Mouse (Mus musculus): ENCODE data around the gene Chrnb4. TPM values are rescaled to one million over a fixed set of nuclear protein-coding genes. Genes with fewer than 3 reads are reported as not detected.

The Chrnb4 gene
- polyA plus RNA-seq, 1 experiment: 2.0 TPM

DNA sequence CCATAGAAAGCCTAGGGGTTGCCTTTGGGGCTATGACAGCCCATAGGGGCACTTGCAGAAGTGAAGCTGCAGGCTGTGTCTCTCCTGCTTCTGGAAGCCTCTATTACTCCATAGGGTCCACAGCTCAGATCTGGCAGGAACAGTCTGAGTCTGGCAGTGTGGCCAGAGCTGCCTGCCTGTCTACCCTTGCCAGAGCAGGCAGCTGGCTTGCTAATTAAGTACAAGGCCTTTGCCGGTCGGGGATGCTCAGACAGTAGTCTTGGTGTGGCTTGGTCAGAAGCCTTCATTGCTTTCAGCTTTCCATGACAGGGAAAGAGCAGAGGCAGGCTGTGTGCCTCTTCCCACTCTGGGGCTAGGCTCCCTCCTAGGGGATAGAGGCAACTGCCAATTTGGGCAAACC lies 7.2 kb downstream of the Chrnb4 start:
- TF ChIP-seq CTCF (IDR thresholded peaks at IDR 0.05; ENCODE audit: extremely low read depth, insufficient read length, insufficient replicate concordance, low read depth, low read length) (no peak), POLR2A (IDR thresholded peaks at IDR 0.05; ENCODE audit: low read depth, low read length) (no peak)
- H3K4me3 ChIP-seq (ENCODE audit: low read depth, low read length): no peak overlapping the region
- no peak overlapping the region for H3K27ac ChIP-seq (ENCODE audit: insufficient read depth, low read depth, low read length)
- 87% methylated on average over 2 of the region's 2 CpGs for WGBS
- peaks cover 8% of the 10 kb centered on the region; the same call in 1 of the 2 replicates for H3K4me1 ChIP-seq (ENCODE audit: control insufficient read depth, insufficient read depth, insufficient read length, low read length)
- no peaks in the 10 kb centered on the region for H3K36me3 ChIP-seq (ENCODE audit: control insufficient read depth, insufficient read depth, low read length)
- H3K27me3 ChIP-seq (ENCODE audit: control insufficient read depth, insufficient read depth, low read length): no peaks in the 10 kb centered on the region

DNA sequence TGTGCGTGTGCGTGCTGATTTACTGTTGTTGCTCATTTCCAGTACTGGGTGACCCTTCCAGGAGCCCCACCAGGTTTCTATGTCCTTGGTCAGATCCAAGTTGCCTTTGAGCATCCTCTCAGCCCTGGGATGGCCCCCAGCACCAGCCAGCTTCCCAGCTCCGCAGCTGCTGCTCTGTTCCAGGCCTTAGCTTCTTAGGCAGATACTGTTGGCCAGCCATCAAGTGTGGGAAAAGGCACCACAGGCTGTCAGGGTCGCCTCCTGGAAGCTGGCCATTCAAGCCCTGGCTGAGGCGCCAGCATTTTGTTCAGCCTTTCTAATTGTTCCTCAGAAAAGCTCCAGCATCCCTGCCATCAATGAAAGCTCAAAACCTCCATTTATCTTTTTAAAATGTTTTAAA lies 8.6 kb downstream of the Chrnb4 start:
- H3K4me3 ChIP-seq (ENCODE audit: low read depth, low read length): no peak overlapping the region
- H3K36me3 ChIP-seq (ENCODE audit: control insufficient read depth, insufficient read depth, low read length): no peaks in the 10 kb centered on the region
- no peak overlapping the region for H3K27ac ChIP-seq (ENCODE audit: insufficient read depth, low read depth, low read length)
- H3K4me1 ChIP-seq (ENCODE audit: control insufficient read depth, insufficient read depth, insufficient read length, low read length): peaks cover 8% of the 10 kb centered on the region; the same call in 1 of the 2 replicates
- no peak for TF ChIP-seq POLR2A (IDR thresholded peaks at IDR 0.05; ENCODE audit: low read depth, low read length)
- TF ChIP-seq CTCF (IDR thresholded peaks at IDR 0.05; ENCODE audit: extremely low read depth, insufficient read length, insufficient replicate concordance, low read depth, low read length): no peak
- no peaks in the 10 kb centered on the region for H3K27me3 ChIP-seq (ENCODE audit: control insufficient read depth, insufficient read depth, low read length)
- WGBS: 69% methylated on average over 5 of the region's 5 CpGs

- H3K36me3 ChIP-seq (ENCODE audit: control insufficient read depth, insufficient read depth, low read length): no peaks in the 10 kb centered on the region
- H3K27ac ChIP-seq (ENCODE audit: insufficient read depth, low read depth, low read length): no peak overlapping the region
- H3K4me3 ChIP-seq (ENCODE audit: low read depth, low read length): no peak overlapping the region
- TF ChIP-seq POLR2A (IDR thresholded peaks at IDR 0.05; ENCODE audit: low read depth, low read length) (no peak), CTCF (IDR thresholded peaks at IDR 0.05; ENCODE audit: extremely low read depth, insufficient read length, insufficient replicate concordance, low read depth, low read length) (no peak)
- WGBS: 65% methylated on average over 8 of the region's 8 CpGs
- peaks cover 3% of the 10 kb centered on the region; the same call in 1 of the 2 replicates for H3K4me1 ChIP-seq (ENCODE audit: control insufficient read depth, insufficient read depth, insufficient read length, low read length)
- no peaks in the 10 kb centered on the region for H3K27me3 ChIP-seq (ENCODE audit: control insufficient read depth, insufficient read depth, low read length)
Measured at GRCm38 (mm10) chr9:55038948-55039347, 9.6 kb downstream of the Chrnb4 start.

DNA sequence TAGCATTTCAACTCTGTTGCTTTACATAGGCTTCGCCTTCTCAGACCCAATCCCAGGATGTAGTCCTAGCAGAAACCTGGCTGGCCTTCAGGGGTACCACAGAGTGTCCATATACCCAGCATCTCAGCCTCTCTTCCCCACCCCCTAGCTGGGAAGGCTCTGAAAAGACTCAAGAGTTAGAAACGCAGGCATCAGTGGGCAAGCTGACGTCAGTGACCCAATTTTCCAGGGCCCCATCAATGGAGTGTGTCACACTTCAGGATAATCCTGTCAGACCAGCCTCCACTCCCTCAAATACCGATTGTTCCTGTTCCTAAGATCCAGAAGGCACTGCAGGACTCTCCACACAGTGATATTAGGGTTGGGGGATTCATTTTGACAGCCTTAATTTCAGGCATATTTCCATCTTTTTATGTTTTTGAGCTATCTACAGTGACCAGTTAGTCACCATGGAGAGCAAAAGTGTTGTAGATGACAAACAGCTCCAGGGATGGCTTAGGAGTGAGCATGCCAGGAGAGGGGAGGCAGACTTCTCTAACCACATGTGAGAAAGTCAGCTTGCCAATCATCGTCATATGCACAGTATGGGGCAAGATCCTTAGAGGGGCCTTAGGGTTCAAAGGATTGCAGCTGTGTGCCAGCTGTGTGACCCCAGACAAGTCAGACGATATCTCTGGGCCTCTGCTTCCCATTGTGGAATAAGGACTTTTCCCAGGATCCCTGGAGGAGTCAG lies 17.0 kb downstream of the Chrnb4 start:
- WGBS: 51% methylated on average over 6 of the region's 6 CpGs
- no peak overlapping the region for H3K27ac ChIP-seq (ENCODE audit: insufficient read depth, low read depth, low read length)
- H3K4me1 ChIP-seq (ENCODE audit: control insufficient read depth, insufficient read depth, insufficient read length, low read length): no peaks in the 10 kb centered on the region
- H3K27me3 ChIP-seq (ENCODE audit: control insufficient read depth, insufficient read depth, low read length): peaks cover under 1% of the 10 kb centered on the region
- no peak overlapping the region for H3K4me3 ChIP-seq (ENCODE audit: low read depth, low read length)
- TF ChIP-seq POLR2A (IDR thresholded peaks at IDR 0.05; ENCODE audit: low read depth, low read length): no peak
- no peaks in the 10 kb centered on the region for H3K36me3 ChIP-seq (ENCODE audit: control insufficient read depth, insufficient read depth, low read length)

- no peak within 1 kb of the TSS for H3K27ac ChIP-seq (ENCODE audit: insufficient read depth, low read depth, low read length)
- H3K4me3 ChIP-seq (ENCODE audit: low read depth, low read length): peak within 1 kb of the TSS; percentile 23; the same call in 1 of the 2 replicates
- H3K27me3 ChIP-seq (ENCODE audit: control insufficient read depth, insufficient read depth, low read length): peaks cover 18% of the 10 kb centered on the region
- no peaks in the 10 kb centered on the region for H3K36me3 ChIP-seq (ENCODE audit: control insufficient read depth, insufficient read depth, low read length)
- TF ChIP-seq POLR2A (IDR thresholded peaks at IDR 0.05; ENCODE audit: low read depth, low read length): no peak
- no peak for TF ChIP-seq CTCF (IDR thresholded peaks at IDR 0.05; ENCODE audit: extremely low read depth, insufficient read length, insufficient replicate concordance, low read depth, low read length)
- peaks cover 2% of the 10 kb centered on the region; the same call in 1 of the 2 replicates for H3K4me1 ChIP-seq (ENCODE audit: control insufficient read depth, insufficient read depth, insufficient read length, low read length)
- WGBS: 2% methylated on average over 39 of the region's 39 CpGs
Measured at GRCm38 (mm10) chr9:55026275-55026663, 22.3 kb downstream of the Chrnb4 start, which contains the start of gene Chrna3. TSS of gene Chrna3 (minus strand) at chr9:55026562.

DNA sequence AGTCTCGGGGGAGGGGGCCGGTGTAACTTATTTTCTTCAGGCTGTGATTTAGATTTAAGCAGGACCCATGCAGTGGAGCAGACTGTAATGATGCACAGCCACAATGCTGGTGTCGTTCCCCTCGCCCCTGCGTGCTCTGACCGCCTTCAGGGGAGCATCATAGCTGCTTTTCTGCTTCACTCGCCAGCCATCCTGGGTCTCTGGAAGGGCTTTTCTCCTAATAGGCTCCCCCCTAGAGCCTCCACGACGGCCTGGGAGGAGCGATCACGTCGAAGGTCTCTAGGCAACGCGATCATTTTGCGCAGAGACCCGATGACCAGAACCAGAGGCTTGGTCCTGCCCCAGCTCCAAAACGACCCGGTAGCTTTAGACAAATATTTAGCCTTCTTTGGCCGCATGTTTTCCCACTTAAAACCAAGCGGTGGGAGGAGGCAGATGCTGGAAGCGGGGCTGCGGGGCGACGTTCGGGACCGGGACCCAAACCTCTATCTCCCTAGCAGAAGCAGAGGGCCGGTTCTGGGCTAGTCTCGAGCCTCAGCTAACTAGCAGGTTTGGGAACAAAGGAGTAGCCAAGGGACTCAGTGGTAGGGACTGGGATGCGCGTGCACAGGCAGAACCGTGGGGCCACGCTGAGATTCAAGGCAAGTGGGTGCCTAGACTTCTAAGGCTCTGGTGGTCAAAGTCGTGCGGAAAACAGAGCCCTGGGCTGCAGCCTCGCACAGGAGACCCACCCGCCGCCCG lies 22.9 kb downstream of the Chrnb4 start:
- TF ChIP-seq POLR2A (IDR thresholded peaks at IDR 0.05; ENCODE audit: low read depth, low read length) (no peak), CTCF (IDR thresholded peaks at IDR 0.05; ENCODE audit: extremely low read depth, insufficient read length, insufficient replicate concordance, low read depth, low read length) (no peak)
- Histone ChIP-seq H3K27me3 (ENCODE audit: control insufficient read depth, insufficient read depth, low read length) (peaks cover 18% of the 10 kb centered on the region), H3K4me3 (ENCODE audit: low read depth, low read length) (no peak overlapping the region), H3K4me1 (ENCODE audit: control insufficient read depth, insufficient read depth, insufficient read length, low read length) (peaks cover 2% of the 10 kb centered on the region; the same call in 1 of the 2 replicates), H3K27ac (ENCODE audit: insufficient read depth, low read depth, low read length) (no peak overlapping the region), H3K36me3 (ENCODE audit: control insufficient read depth, insufficient read depth, low read length) (no peaks in the 10 kb centered on the region)
- 14% methylated on average over 38 of the region's 38 CpGs for WGBS

DNA sequence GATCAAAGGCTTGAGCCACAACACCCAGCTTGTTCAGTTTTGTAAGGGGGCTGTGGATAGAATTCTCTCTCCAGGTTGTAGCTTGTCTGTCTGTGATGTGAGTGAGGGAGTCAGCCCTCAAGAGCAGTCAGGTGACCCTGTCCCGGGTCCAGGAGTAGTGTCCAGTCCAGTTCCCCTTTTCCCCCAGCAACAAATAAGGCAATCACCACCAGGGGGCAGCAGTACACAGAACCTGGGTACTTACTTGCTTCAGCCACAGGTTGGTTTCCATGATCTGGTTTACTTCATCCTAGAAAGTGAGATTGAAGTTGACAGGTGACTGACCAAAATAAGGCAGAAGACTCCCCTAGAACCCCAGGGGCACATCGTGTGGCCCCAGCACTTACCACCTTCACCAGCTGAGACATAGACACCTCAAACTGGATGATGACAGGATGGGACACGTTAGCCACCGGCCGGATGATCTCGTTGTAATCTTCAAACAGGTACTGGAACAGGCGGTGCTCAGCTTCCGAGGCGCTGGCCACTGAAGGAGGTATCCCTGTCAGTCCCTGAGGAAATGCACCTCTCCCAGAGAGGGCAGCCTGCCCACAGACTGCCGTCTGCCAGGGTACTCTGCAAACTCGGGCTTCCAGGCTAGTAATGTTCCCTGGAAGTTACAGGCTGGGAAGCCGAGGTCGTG lies 24.5 kb downstream of the Chrnb4 start:
- no peak overlapping the region for H3K27ac ChIP-seq (ENCODE audit: insufficient read depth, low read depth, low read length)
- no peak overlapping the region for H3K4me3 ChIP-seq (ENCODE audit: low read depth, low read length)
- TF ChIP-seq CTCF (IDR thresholded peaks at IDR 0.05; ENCODE audit: extremely low read depth, insufficient read length, insufficient replicate concordance, low read depth, low read length) (peak; percentile 73; the same call in 1 of the 2 replicates), POLR2A (IDR thresholded peaks at IDR 0.05; ENCODE audit: low read depth, low read length) (no peak)
- peaks cover 2% of the 10 kb centered on the region; the same call in 1 of the 2 replicates for H3K4me1 ChIP-seq (ENCODE audit: control insufficient read depth, insufficient read depth, insufficient read length, low read length)
- peaks cover 18% of the 10 kb centered on the region for H3K27me3 ChIP-seq (ENCODE audit: control insufficient read depth, insufficient read depth, low read length)
- WGBS: 41% methylated on average over 13 of the region's 13 CpGs
- no peaks in the 10 kb centered on the region for H3K36me3 ChIP-seq (ENCODE audit: control insufficient read depth, insufficient read depth, low read length)
